Mouse (Mus musculus) erythroid progenitor cell, adult 5-6 weeks (primary cell): ENCODE results near the gene Fam92b. TPM values are rescaled to one million over a fixed set of nuclear protein-coding genes. Genes with fewer than 3 reads are reported as not detected.
A peak's percentile ranks its signal among the peaks of the same experiment; 100 is the strongest.

ENCODE experiments used
- ATAC-seq: replicated peaks from 2 replicates; pipeline ENCODE4 v1.8.0; 2016; ENCODE audit warnings: moderate number of reproducible peaks, mild to moderate bottlenecking, moderate TSS enrichment, inconsistent platforms; ENCODE audit not compliant: poor library complexity, low FRiP score, severe bottlenecking
- total RNA-seq, 2 experiments: library from RNA; stranded (forward) in 1 of 2; stranded (reverse) in 1 of 2; fragments of 150-400 nt in 1 of 2; fragments of 186-747, 209-891 nt in 1 of 2; gene quantifications; 2 replicates each; pipeline versions ENCODE4 v1.2.3 to v1.2.4; 2015 to 2017; ENCODE audit warnings: low replicate concordance in 2 of 2

The Fam92b gene
- total RNA-seq, 2 experiments from 2014 or later, result not detected

DNA sequence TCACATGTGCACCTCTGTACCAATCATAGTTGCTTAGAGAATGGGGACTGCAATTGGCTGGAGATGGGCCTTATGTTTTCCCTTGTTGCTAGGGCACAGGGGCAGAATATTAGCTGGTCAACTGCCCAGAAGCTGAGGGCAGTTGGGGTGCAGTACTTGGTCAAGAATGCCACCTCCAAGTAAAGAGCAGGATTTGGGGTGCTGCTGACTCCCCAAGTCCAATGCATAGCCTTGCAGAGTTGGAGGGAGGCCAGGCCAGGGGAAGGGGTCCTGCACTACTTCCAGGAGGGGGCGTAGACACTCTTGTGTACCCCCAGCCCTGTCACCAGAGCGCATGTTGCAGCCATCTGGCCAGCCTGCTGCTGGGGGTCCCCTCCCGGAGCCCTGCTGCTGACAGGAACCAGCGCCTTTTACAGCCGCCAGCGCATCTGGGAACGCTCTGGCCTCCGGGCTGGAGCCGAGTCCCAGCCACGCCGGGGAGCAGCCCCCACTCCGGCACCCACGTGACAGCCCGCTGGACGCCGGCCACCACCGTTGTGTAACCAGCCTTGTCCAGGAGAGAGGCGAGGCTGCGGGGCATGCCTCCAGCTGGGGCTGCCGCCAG, 13.6 kb upstream of the Fam92b start:
- no peak for ATAC-seq

DNA sequence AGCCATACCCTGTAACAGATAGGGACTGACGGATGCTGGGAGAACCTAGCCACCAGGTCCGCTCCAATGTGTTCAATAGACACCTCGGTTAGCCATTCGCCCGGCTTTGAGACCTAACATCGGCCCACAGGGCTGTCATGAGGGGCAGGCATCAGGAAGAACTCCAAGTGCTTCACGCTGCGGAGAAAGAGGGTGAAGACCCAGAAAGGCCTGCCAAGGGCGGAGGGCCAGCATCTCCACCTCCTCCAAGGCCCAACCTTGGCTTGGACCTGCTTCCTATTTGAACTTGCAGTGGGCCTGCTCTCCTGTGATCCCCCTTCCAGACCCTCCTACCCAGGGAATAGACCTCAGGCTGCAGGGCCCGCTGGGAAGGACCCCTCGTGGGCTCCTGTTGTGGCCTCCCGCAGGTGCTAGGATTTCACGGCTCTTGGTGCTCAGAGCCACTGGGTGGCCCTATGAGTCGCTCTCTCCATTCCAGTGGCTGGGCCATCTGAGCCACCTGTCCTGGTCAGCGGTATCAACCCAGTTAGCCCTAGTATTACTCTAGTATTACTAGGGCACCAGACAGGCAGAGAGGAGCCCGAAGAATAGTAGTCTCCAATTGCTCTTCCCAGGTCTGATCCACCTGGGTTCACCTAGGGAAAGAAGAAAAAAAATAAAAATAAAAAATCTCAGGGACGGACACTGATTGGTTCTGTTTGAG, 13.0 kb upstream of the Fam92b start:
- ATAC-seq, result no peak

DNA sequence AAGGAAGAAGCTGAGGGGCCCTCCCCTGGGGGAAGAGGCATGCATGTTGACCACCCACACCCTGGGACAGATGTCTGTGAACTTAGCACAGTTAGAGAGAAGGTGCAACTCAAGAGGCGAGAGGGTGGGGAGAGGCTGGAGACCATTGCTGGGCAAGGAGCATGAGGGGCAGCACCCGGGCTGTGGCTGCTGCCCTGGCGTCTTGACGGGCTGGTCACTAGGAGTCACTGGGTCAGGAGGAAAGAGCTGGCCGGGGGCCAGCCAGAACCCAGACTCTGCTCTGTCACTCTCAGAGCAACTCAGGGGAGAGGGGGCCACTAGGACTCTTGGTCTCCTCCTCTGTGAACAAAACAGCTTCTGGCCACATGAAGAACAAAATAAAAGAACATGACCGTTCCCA, 12.2 kb upstream of the Fam92b start:
- ATAC-seq, result no peak

DNA sequence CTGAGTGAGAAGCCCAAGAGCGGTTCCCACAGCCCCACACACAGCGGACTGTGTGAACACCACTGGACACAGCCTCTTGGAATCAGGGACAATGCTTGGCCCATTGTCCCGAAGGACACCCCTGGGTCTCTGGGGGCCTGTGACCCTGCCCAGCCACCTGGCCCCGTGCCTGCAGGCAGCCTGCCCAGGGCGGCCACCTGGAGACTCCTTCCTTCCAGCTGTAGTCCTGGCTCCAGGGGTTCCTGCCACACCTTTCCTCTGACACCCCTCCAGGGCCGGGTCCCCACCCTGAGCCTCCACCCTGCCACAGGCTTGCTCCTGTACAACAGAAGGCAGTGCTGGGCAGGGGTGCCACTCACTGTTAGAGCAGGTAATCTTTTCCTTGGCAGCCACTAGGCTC, 11.2 kb upstream of the Fam92b start:
- ATAC-seq, result no peak

DNA sequence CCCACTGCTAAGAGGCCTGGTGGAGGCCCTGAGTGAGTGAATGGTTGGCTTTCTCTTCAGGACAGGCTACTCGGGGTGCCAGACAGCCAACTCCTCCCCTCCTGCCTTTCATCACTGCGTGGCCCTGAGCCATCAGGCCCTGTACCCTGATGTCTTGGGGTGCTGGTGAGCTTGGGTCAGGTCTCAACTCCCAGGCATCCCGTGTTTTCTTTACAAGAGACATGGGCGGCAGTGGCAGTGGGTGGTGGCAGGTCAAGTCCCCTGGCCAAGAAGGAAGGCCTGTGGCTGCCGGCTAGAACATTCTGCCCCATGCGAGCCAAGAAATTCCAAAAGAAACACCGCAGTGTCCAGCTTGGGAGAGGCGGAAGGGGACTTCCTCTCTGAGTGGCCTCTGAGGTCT, 9.2 kb upstream of the Fam92b start:
- no peak for ATAC-seq

DNA sequence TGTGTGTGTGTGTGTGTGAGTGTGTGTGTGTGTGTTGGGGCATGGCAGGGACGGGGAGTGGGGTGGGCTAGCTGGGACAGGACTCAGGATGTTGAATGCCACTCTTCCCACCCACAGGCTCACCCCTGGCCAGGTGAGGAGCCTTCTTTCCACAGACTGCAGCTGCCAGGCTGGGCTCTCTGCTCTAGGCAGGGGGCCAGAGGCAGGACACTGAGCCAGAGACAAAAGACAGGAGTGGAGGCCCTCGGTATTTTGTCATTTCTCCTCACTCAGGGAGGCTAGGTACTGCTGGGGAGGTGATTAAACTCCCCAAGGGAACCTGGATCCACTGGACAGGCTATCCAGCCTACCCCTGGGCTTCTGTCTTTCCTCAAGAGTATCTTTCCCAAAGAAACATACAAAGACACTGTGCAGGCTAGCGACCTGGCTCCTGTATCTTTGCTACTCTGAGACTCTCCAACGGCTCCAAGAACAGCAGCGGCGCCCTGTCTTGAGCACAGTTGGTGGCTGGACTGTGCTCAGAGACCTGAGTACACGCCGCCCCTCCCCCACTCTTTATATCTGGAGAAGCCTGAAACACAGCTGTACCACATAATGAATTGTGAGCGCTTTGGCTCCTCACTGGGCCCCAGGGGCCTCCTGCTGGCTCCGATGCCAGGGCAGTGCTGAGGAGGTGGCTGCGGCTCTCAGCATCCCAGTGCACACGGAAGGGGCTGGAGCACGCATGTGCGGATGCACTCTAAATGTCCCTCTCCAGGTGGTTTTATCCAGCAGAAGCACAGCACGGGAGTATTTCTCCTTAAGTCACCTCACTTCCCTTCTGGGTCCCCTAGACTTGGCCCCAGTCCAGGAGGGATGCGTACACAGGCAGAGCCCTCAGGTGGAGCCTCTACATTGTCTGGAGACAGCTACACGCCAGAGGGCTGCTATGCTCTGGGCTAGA, 7.9 kb upstream of the Fam92b start:
- no peak for ATAC-seq

DNA sequence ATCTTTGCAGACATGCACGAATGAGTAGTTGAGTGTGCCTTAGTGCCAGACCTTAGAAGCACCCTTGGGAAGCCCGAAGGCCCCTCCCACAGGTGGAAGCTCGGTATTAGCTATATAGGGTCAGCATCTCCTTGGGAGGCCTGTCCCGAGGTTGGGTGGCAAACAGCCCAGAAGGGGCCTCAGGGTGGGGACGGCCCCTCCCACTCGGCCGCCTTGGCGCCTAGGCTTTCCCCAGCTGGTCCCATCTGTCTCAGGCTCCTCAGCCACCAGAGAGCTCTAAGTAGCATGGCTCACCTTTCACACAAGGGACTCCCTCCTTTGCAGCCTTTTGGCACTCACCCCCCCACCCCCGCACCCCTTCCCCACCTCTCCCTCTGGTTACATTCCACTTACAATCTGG, 7.1 kb upstream of the Fam92b start:
- no peak for ATAC-seq

DNA sequence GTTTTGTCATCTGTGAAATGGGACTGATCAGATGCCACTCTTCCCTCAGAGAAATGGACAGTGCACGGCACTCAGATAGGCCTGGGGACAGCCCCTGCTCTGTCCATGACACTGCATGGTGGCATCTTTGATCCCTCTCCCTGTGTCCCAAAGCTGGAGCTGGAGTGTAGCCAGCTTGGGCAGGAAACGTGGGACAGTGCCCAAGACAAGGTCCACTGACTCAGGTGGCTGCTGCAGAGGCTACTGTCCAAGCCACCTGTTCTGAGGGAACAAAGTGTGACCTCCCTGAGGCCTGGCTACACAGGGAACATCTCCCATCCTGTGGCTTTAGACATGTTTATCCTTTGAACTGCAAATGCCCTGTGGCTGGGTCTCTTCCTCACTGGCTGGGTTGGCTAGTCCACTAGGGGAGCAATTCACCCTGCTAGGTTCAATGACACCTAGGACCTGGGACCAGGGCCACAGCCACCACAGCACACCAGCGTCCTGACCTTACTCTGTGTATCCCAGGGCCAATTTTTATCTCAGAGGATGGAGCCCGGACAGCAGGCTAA, 4.7 kb upstream of the Fam92b start:
- no peak for ATAC-seq

DNA sequence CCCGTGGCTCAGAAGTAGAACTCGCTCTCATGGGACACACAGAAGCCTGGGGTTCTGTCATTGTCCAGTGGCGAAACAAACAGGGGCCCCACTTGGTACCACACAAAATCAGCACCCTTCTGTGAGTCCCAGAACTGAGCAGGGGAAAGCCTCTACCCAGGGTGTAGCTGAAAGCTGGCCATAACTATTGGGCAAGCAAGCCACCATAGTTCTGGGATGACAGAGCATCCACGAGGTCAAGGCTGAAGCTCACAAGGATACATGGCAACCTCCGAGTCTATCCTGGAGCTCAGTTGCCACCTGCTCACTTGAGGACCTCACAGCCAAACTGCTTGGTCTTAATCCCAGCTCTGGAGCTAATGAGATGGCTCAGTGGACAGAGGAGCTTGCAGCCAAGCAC, 4.0 kb upstream of the Fam92b start:
- no peak for ATAC-seq

DNA sequence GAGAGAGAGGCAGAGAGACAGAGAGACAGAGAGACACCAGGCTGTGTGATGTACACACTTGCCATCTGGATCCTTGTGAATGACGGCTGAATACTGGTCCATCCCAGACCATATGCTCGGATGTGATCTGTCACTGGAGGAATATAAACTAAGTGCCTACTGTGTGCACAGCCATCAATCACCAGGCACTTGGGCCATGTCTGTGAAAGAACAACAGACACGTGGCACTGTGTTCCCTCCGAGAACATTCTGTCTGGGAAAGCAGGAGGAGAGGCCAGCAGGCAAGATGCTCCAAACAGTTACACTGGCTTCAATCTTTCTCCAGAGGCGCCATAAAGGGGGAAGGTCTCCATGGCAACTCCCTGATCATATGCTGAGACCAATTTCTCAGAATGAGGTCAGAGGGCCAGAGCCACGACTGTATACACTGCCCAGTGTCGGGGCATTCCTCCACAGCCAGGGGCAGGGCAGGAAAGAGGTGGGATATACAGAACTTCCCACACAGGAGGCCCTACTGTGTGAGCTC, 3.2 kb upstream of the Fam92b start:
- ATAC-seq, result no peak

DNA sequence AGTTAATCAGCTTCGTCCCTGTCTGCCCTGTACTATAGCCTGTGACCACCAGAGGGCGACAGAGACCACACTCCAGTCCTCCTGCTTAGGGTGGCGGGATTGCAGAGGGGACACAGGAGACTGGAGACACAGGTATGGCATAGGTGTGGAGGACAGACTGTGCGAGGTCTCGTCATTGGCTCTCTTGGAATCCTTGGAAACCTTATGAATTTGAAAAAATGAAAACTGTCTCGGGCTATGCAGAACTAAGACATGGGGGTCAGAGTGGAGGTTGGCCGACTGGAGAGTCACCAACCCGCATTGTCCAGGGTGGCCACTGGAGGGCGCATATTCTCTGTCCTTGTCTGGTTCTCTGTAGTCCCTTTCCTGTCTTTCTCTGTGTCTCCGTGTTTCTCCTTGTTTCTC, 1.8 kb upstream of the Fam92b start:
- peak; percentile 76 for ATAC-seq

DNA sequence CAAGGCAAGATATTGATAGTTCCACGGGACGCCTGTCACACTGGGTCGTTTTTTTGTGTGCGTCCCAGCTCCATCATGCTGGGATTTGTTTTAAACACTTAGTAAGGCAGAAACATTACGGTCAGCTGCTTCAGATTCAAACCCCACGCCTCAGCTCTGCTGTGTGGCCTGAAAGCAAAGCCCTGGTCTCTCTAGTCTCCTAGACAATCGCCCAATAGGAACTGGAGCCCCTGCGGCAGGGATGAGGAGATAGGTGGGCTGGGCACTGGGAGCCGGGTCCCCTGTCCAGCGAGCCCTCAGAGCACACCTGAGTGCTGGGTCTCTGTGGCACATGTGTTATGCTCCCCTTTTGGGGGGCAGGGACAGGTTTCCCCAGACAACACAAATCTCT, 853 bp upstream of the Fam92b start:
- no peak for ATAC-seq

DNA sequence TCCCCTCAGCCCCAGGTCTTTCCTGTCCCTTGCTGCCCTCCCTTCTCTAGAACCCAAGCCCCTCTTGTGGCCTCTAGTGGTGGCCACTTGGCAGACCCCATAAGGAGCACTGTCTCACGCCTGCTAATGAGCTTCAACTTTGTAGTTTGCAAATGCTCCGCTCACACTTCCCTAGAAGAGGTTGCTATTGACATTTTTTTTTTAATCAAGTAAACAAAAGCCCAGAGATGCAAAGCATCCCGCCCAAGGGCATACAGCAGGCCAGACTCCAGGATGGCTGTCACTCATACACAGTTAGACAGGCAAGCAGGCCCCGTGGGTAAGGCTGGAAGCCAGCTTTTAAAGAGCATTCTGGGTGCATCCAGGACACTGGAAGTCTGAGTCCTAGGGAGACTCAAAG, 661 bp downstream of the Fam92b start:
- no peak for ATAC-seq

DNA sequence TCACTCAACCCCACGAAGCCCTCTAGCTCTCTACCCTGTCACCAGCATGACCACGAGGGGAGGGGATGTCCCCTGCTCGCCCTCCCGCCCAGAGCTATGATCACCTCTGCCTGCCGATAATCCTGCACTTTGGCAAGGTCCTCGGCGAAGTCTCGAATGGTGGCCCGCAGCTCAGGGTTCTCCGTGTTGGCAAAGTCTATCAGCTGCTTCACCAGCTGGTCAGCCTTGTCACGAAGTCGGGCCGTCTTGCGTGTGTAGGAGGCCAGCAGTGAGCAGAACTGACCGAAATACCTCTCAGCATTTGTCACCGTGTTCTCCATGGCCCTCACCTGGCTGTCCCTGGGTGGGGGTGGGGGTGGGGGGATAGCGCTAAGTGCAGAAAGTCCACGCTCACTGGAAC, 2.7 kb downstream of the Fam92b start:
- ATAC-seq, result no peak

DNA sequence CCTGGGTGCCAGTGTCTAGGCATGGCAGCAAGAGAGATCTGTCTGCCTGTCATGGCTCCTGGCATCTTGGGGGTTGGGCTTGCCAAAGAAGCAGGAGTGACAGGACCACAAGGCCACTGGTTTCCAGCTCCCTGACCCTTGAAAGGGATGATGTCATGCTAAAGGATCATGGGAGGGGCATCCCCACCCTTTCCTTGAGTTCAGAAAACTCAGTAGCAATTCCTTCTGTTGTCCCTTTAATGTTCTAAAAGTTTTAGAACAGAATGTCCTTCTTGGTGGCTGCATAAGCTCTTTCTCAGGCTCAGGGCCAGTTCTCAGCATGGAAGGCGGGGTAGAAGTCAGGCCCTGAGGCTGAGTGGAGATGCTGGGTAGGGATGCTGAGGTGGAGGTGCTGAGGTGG, 4.1 kb downstream of the Fam92b start:
- no peak for ATAC-seq

DNA sequence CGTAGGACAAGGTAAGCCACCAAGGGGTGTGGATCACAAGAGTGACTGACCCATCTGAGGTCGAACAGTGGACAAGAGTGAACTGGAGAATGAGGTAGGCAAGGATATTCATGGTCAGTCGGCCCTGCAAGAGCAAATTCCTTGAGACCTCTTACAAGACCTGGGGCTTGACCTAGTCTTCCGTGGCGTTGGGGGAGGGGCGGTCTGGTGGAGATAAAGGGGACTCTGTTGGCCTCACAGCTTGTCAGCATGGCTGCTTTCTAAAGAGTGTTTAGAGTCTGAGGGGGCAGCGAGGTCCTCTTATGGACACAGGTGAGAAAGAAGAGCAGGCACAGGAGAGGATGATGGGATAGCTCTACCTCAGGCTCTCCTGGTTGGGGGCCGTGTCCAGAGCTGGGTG, 8.1 kb downstream of the Fam92b start:
- ATAC-seq, result no peak

DNA sequence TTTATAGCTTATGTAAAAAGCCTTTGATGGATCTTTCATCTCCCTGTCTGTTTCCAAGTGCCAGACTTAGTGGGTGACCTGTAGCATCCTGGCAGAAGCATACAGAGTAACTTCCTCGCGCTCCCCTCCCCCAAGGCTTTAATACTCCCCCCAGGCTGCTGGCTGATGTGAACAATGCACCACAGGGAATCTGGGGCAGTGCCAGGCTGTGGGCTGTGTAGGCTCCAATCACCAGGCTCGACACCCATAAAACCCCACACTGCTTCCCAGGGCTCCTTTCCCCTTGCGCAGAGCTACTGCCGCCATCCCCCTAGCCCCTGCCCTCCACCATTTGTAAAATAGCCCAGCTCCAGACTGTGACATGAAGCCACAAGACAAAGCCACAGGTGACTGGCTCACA, 9.4 kb downstream of the Fam92b start:
- no peak for ATAC-seq

DNA sequence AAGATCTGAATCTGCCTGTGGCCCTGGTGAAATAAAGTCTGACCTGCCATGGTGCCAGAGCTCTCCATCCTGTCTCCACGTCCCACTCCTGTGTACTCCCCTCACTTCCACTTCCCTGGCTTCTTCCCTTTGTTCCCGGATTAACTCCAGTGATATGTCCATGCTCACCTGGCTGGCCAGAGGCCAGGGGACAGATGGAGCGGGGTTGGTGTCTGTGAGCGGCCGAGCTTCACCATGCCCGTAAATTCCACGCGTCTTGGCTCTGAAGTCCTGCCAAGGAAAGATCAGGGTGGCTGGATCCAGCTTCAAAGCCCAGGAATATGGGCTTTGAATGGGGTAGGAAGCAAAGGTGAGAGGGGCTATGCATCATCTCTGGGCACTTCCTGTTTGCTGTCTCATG, 10.1 kb downstream of the Fam92b start:
- ATAC-seq, result no peak

DNA sequence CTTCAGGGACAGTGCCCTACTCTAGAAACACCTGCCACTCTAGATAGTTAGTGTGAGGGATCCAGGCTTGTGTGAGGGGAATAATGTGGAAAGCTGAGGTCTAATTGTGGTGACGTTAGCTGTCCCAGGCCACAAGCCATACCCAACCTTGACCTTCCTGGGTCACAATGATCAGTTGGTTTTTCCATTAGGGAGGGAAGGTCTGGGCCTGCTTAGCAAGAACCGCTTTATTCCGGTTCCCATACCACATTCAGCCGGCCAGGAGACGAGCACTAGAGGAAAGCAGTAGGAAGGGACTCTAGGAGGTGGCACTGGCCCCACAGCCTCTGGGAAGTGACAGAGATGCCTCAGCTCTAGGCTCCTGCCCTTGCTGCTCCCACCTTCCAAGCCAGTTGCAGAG, 13.2 kb downstream of the Fam92b start:
- ATAC-seq, result no peak

DNA sequence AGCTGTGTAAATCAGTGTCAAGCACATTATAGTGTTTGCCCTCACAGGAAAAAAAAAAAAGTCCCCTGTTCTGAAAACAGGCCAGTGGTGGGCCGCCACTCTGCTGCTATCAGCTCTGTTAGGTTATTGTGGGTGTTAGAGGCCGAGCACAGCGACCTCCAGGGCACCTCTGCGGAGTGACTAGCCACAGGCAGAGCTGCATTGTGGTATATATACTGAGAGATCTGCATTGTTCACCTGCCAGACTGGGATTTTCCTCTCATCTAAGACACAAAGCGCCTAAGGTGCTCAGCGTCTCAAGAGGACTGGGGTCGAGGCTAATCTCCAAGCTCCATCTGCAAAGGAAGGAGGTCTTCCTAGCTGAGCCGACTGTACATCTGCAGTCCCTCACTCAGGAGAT, 13.9 kb downstream of the Fam92b start:
- no peak for ATAC-seq

DNA sequence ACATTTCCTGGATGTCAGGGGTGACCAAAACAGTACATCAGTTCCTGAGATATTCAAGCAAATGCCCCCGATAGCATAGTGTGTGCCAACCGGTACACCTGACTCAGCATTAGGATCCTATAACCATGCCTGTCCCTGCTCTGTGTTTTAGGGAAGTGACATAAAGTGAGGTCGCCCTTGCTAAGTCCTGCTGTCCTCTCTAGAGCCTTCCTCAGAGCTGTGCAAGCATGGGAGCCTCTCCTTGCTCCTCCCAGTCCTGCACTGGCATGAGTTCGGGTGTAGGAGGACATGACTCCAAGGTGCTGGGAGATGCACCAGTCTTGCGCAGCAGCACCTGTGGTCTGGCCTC, 14.9 kb downstream of the Fam92b start:
- no peak for ATAC-seq
